Mouse (Mus musculus) heart, embryonic 16.5 days (tissue): ENCODE measurements around the gene Zbed6. TPM values are rescaled to one million over a fixed set of nuclear protein-coding genes. Genes with fewer than 3 reads are reported as not detected.
"Not testable (repeated sequence)": the region's sequence is repeated elsewhere in the genome, so short reads cannot be mapped to it uniquely, and the experiment has no call there.

Experiments
- ATAC-seq: fragments of 200-750 bp; cut with Nextera tagmentation; replicated peaks from 2 replicates; pipeline ENCODE4 v1.8.0; 2017; ENCODE audit warnings: moderate number of reproducible peaks; ENCODE audit not compliant: insufficient read depth, low FRiP score; ENCODE audit errors: extremely low read depth
- H3K27ac ChIP-seq: fragments of 300-500 bp; sonication (generic); 2 replicates; pipeline ENCODE4 v1.5.1; 2014; ENCODE audit warnings: mild to moderate bottlenecking, low read length, control low read depth, moderate library complexity
- H3K27me3 ChIP-seq: fragments of 300-500 bp; sonication (generic); 2 replicates; pipeline ENCODE4 v1.6.1; 2014; ENCODE audit warnings: low read length, mixed read lengths; ENCODE audit not compliant: control insufficient read depth, insufficient read depth
- H3K36me3 ChIP-seq: fragments of 300-500 bp; sonication (generic); 2 replicates; pipeline ENCODE4 v1.6.1; 2014; ENCODE audit not compliant: control insufficient read depth, insufficient read depth
- H3K4me1 ChIP-seq: fragments of 300-500 bp; sonication (generic); 2 replicates; pipeline ENCODE4 v1.6.1; 2014; ENCODE audit warnings: low read length, mixed read lengths; ENCODE audit not compliant: control insufficient read depth, insufficient read depth
- H3K4me2 ChIP-seq: fragments of 300-500 bp; sonication (generic); 2 replicates; pipeline ENCODE4 v1.6.1; 2014; ENCODE audit warnings: low read depth, mild to moderate bottlenecking, control low read depth, low read length
- H3K4me3 ChIP-seq: fragments of 300-500 bp; sonication (generic); 2 replicates; pipeline ENCODE4 v1.5.1; 2014; ENCODE audit warnings: mild to moderate bottlenecking, control low read depth, low read length
- H3K9ac ChIP-seq: fragments of 300-500 bp; sonication (generic); 2 replicates; pipeline ENCODE4 v1.6.1; 2014; ENCODE audit warnings: low read length, control low read depth
- H3K9me3 ChIP-seq: fragments of 300-500 bp; sonication (generic); replicated peaks from 2 replicates; pipeline ENCODE4 v1.6.1; 2016; ENCODE audit warnings: low read length; ENCODE audit not compliant: control insufficient read depth
- WGBS: fragments of 180-500 bp; shearing (Covaris S2); extraction: QIAGEN DNeasy Blood & Tissue Kit; methylation state at CpG from one replicate; pipeline ENCODE4 v1.1.7; 2014; 5-methylcytosine and 5-hydroxymethylcytosine counted together
- polyA plus RNA-seq: library from polyadenylated mRNA; unstranded; fragments of >200 nt; fragmentation: Nextera tagmentation; extraction: Ambion mirVana; gene quantifications from 2 replicates; pipeline ENCODE4 v1.2.1, GENCODE M21; 2015

Zbed6 gene
- polyA plus RNA-seq, 1 experiment from 2014 or later, result not detected

- Histone ChIP-seq H3K4me2 (no peak overlapping the region), H3K4me3 (no peak overlapping the region), H3K4me1 (no peaks in the 10 kb centered on the region; the same call in 1 of the 2 replicates), H3K27ac (no peak overlapping the region), H3K36me3 (no peaks in the 10 kb centered on the region), H3K9me3 (no peaks in the 10 kb centered on the region), H3K9ac (no peak overlapping the region), H3K27me3 (no peaks in the 10 kb centered on the region)
- WGBS, result 71% methylated on average over 7 of the region's 7 CpGs
- no peak for ATAC-seq
These were observed 7.0 kb upstream of the Zbed6 start for GRCm38 (mm10) chr1:133667721-133668120.

- H3K36me3 ChIP-seq, H3K4me2 ChIP-seq, H3K9me3 ChIP-seq, H3K27ac ChIP-seq, H3K9ac ChIP-seq, H3K27me3 ChIP-seq, ATAC-seq, H3K4me3 ChIP-seq, H3K4me1 ChIP-seq: not testable (repeated sequence)
- 87% methylated on average over 7 of the region's 8 CpGs for WGBS
These were observed 5.0 kb upstream of the Zbed6 start for GRCm38 (mm10) chr1:133665713-133666112.

GRCm38 (mm10) chr1:133664203-133664970 lies 3.7 kb upstream of the Zbed6 start:
- H3K4me2 ChIP-seq, result no peak overlapping the region
- no peak overlapping the region for H3K27ac ChIP-seq
- no peaks in the 10 kb centered on the region for H3K9me3 ChIP-seq
- no peak overlapping the region for H3K4me3 ChIP-seq
- peaks cover 7% of the 10 kb centered on the region for H3K4me1 ChIP-seq
- ATAC-seq, result no peak
- H3K36me3 ChIP-seq, result no peaks in the 10 kb centered on the region
- 79% methylated on average over 11 of the region's 11 CpGs for WGBS
- no peaks in the 10 kb centered on the region for H3K27me3 ChIP-seq
- H3K9ac ChIP-seq, result no peak overlapping the region

GRCm38 (mm10) chr1:133663427-133663826 lies 2.7 kb upstream of the Zbed6 start:
- H3K4me1 ChIP-seq, result peaks cover 17% of the 10 kb centered on the region
- no peaks in the 10 kb centered on the region for H3K27me3 ChIP-seq
- H3K27ac ChIP-seq, result peak overlapping the region; percentile 77
- H3K4me2 ChIP-seq, result no peak overlapping the region
- WGBS, result 46% methylated on average over 4 of the region's 4 CpGs
- H3K4me3 ChIP-seq, result no peak overlapping the region
- no peak overlapping the region for H3K9ac ChIP-seq
- no peaks in the 10 kb centered on the region for H3K9me3 ChIP-seq
- no peak for ATAC-seq
- no peaks in the 10 kb centered on the region for H3K36me3 ChIP-seq

- no peak for ATAC-seq
- Histone ChIP-seq H3K36me3 (no peaks in the 10 kb centered on the region), H3K4me1 (peaks cover 22% of the 10 kb centered on the region), H3K27me3 (no peaks in the 10 kb centered on the region), H3K4me3 (no peak overlapping the region), H3K4me2 (no peak overlapping the region), H3K27ac (peak overlapping the region; percentile 77), H3K9ac (no peak overlapping the region), H3K9me3 (no peaks in the 10 kb centered on the region)
- 94% methylated on average over 7 of the region's 7 CpGs for WGBS
These were observed 2.3 kb upstream of the Zbed6 start for GRCm38 (mm10) chr1:133662941-133663340.

- WGBS, result 3% methylated on average over 26 of the region's 26 CpGs
- peak within 1 kb of the TSS; percentile 92 for H3K27ac ChIP-seq
- H3K4me1 ChIP-seq, result peaks cover 36% of the 10 kb centered on the region
- ATAC-seq, result peak; percentile 97
- H3K4me3 ChIP-seq, result peak within 1 kb of the TSS; percentile 90
- no peaks in the 10 kb centered on the region for H3K9me3 ChIP-seq
- H3K9ac ChIP-seq, result peak within 1 kb of the TSS; percentile 87
- peaks cover 5% of the 10 kb centered on the region; the same call in 1 of the 2 replicates for H3K36me3 ChIP-seq
- H3K4me2 ChIP-seq, result peak within 1 kb of the TSS; percentile 96
- no peaks in the 10 kb centered on the region for H3K27me3 ChIP-seq
These were observed 683 bp upstream of the Zbed6 start, which contains the start of gene Gm38394 for GRCm38 (mm10) chr1:133661203-133661933. Gene Gm38394 (minus strand): TSS chr1:133661318.

- H3K9ac ChIP-seq, result no peak overlapping the region
- peak overlapping the region; percentile 96 for H3K4me2 ChIP-seq
- 74% methylated on average over 3 of the region's 3 CpGs for WGBS
- H3K4me3 ChIP-seq, result 0 out of 2 replicates have a peak overlapping the region, but pooled peaks have one; percentile 3
- no peak for ATAC-seq
- no peaks in the 10 kb centered on the region for H3K27me3 ChIP-seq
- peaks cover 5% of the 10 kb centered on the region; the same call in 1 of the 2 replicates for H3K36me3 ChIP-seq
- H3K4me1 ChIP-seq, result peaks cover 41% of the 10 kb centered on the region
- H3K27ac ChIP-seq, result no peak overlapping the region
- H3K9me3 ChIP-seq, result no peaks in the 10 kb centered on the region
These were observed 1.8 kb downstream of the Zbed6 start for GRCm38 (mm10) chr1:133658878-133659277.

- H3K4me3 ChIP-seq, result no peak overlapping the region
- H3K9ac ChIP-seq, result no peak overlapping the region; the same call in 1 of the 2 replicates
- WGBS, result 60% methylated on average over 5 of the region's 5 CpGs
- H3K9me3 ChIP-seq, result no peaks in the 10 kb centered on the region
- no peak overlapping the region for H3K27ac ChIP-seq
- ATAC-seq, result no peak
- no peaks in the 10 kb centered on the region for H3K27me3 ChIP-seq
- H3K36me3 ChIP-seq, result peaks cover 5% of the 10 kb centered on the region; the same call in 1 of the 2 replicates
- H3K4me1 ChIP-seq, result peaks cover 43% of the 10 kb centered on the region
- peak overlapping the region; percentile 15; the same call in 1 of the 2 replicates for H3K4me2 ChIP-seq
These were observed 3.9 kb downstream of the Zbed6 start for GRCm38 (mm10) chr1:133656811-133657210.

- Histone ChIP-seq H3K4me1 (peaks cover 22% of the 10 kb centered on the region), H3K9ac (no peak overlapping the region), H3K4me2 (no peak overlapping the region), H3K36me3 (peaks cover 11% of the 10 kb centered on the region), H3K4me3 (no peak overlapping the region), H3K27me3 (no peaks in the 10 kb centered on the region), H3K9me3 (no peaks in the 10 kb centered on the region), H3K27ac (no peak overlapping the region)
- 96% methylated on average over 1 of the region's 1 CpGs for WGBS
- no peak for ATAC-seq
These were observed 7.7 kb downstream of the Zbed6 start for GRCm38 (mm10) chr1:133653033-133653432.
